Comparison of ENCODE assay signal across 23 mouse cellular contexts in genomic region chr13:119649699-119650046, GRCm38 (mm10). TPM values are rescaled to one million over a fixed set of nuclear protein-coding genes. Genes with fewer than 3 reads are reported as not detected.
A peak's percentile ranks its signal among the peaks of the same experiment; 100 is the strongest.
DNase-seq lines count a peak whose midpoint lies in the region; ATAC-seq and TF ChIP-seq lines count a peak whose summit lies in the region.
"Had no signal": no experiment of that assay in that cellular context is flagged by ENCODE, and none has a peak within 500 bp of the region (broad histone marks: within the 10 kb centered on the region; RNA-seq: fewer than 3 reads in every experiment).

No protein-coding gene starts in this region.

- no peaks in the 10 kb centered on the region for H3K36me3 ChIP-seq in forebrain, embryonic 14.5 days (ENCODE audit: control insufficient read depth, insufficient read depth, low read length)
- H3K36me3 ChIP-seq in forebrain, embryonic 16.5 days (ENCODE audit: control insufficient read depth, insufficient read depth), result no peaks in the 10 kb centered on the region
- H3K36me3 ChIP-seq in midbrain, postnatal 0 days (ENCODE audit: insufficient read depth, low read length), result no peaks in the 10 kb centered on the region
- H3K36me3 ChIP-seq: midbrain, embryonic 12.5 days; neural tube, embryonic 12.5 days had no signal

- H3K27ac ChIP-seq in layer of hippocampus, adult 2 months, result peak overlapping the region; percentile 79
- peak overlapping the region; percentile 29; the same call in 1 of the 2 replicates for H3K27ac ChIP-seq in forebrain, embryonic 14.5 days (ENCODE audit: low read depth, low read length)
- peak overlapping the region; percentile 31; the same call in 1 of the 2 replicates for H3K27ac ChIP-seq in forebrain, embryonic 16.5 days (ENCODE audit: low read length)
- peak overlapping the region; percentile 34; the same call in 1 of the 2 replicates for H3K27ac ChIP-seq in midbrain, postnatal 0 days (ENCODE audit: low read depth, low read length)
- H3K27ac ChIP-seq: gastrocnemius, adult 2 months; midbrain, embryonic 12.5 days; neural tube, embryonic 12.5 days had no signal

- intact Hi-C loops in heart, postnatal 10 days (cut with DNase I), result no loop called here

- peak overlapping the region; percentile 13; the same call in 1 of the 2 replicates for H3K4me2 ChIP-seq in forebrain, embryonic 14.5 days (ENCODE audit: low read length)
- no peak overlapping the region for H3K4me2 ChIP-seq in forebrain, embryonic 16.5 days (ENCODE audit: low read length)
- peak overlapping the region; percentile 26 for H3K4me2 ChIP-seq in midbrain, postnatal 0 days (ENCODE audit: low read depth, low read length, poor library complexity, severe bottlenecking)
- H3K4me2 ChIP-seq: midbrain, embryonic 12.5 days; neural tube, embryonic 12.5 days had no signal

- H3K9ac ChIP-seq in forebrain, embryonic 14.5 days (ENCODE audit: low read length), result peak overlapping the region; percentile 26
- H3K9ac ChIP-seq in forebrain, embryonic 16.5 days (replicated peaks; ENCODE audit: low read depth, low read length), result no peak overlapping the region
- H3K9ac ChIP-seq in midbrain, postnatal 0 days (replicated peaks; ENCODE audit: low read length, poor library complexity, severe bottlenecking), result no peak overlapping the region
- H3K9ac ChIP-seq: midbrain, embryonic 12.5 days; neural tube, embryonic 12.5 days had no signal

- no peaks in the 10 kb centered on the region for H3K4me1 ChIP-seq in forebrain, embryonic 14.5 days (ENCODE audit: control insufficient read depth, insufficient read depth, low read length)
- H3K4me1 ChIP-seq in forebrain, embryonic 16.5 days (replicated peaks; ENCODE audit: control insufficient read depth, insufficient read depth, low read length), result peaks cover 3% of the 10 kb centered on the region; the same call in 1 of the 2 replicates
- no peaks in the 10 kb centered on the region for H3K4me1 ChIP-seq in midbrain, postnatal 0 days (ENCODE audit: insufficient read depth, low read length)
- H3K4me1 ChIP-seq: midbrain, embryonic 12.5 days; neural tube, embryonic 12.5 days had no signal

- no peak overlapping the region; the same call in 1 of the 2 replicates for H3K4me3 ChIP-seq in layer of hippocampus, adult 2 months
- no peak overlapping the region for H3K4me3 ChIP-seq in forebrain, embryonic 14.5 days (ENCODE audit: low read depth, low read length)
- no peak overlapping the region for H3K4me3 ChIP-seq in forebrain, embryonic 16.5 days (replicated peaks; ENCODE audit: low read length)
- no peak overlapping the region for H3K4me3 ChIP-seq in midbrain, postnatal 0 days (ENCODE audit: low read depth, low read length)
- H3K4me3 ChIP-seq: gastrocnemius, adult 2 months; midbrain, embryonic 12.5 days; neural tube, embryonic 12.5 days had no signal

- no peak for TF ChIP-seq CTCF in layer of hippocampus, adult 2 months (conservative IDR thresholded peaks at IDR 0.05)
- no peak for TF ChIP-seq CTCF in midbrain, postnatal 0 days (IDR thresholded peaks at IDR 0.05)

- no peak for DNase-seq in layer of hippocampus, adult 2 months (ENCODE audit: low spot score in 2 of 2)
- no peak for DNase-seq in layer of hippocampus, adult 11-12 months (ENCODE audit: low spot score)
- DNase-seq in forebrain, embryonic 14.5 days (ENCODE audit: low spot score), result no peak
- no peak for DNase-seq in midbrain, postnatal 0 days (ENCODE audit: low spot score)
- DNase-seq in urinary bladder, postnatal 10 days (ENCODE audit: low spot score), result no peak
- no peak for DNase-seq in heart, postnatal 10 days
- DNase-seq: adrenal gland, postnatal 36 days; cerebellum, adult 8-10 months; gastrocnemius, adult 2 months; kidney, adult 11 months; left cerebral cortex, postnatal 4 days; lung, adult 2 months; lung, postnatal 36 days; thymus, postnatal 14 days had no signal

- 0 out of 2 replicates have a peak, but pooled peaks have one; percentile 32 for ATAC-seq in forebrain, embryonic 14.5 days
- no peak; the same call in 1 of the 2 replicates for ATAC-seq in forebrain, embryonic 16.5 days
- ATAC-seq in midbrain, postnatal 0 days (ENCODE audit: low FRiP score), result no peak

- WGBS in forebrain, embryonic 14.5 days, result 74% methylated on average over 1 of the region's 1 CpGs
- WGBS in forebrain, embryonic 16.5 days, result 74% methylated on average over 1 of the region's 1 CpGs
- 63% methylated on average over 1 of the region's 1 CpGs for WGBS in midbrain, postnatal 0 days

- H3K9me3 ChIP-seq in forebrain, embryonic 14.5 days (replicated peaks; ENCODE audit: control insufficient read depth, low read length), result no peaks in the 10 kb centered on the region
- H3K9me3 ChIP-seq in forebrain, embryonic 16.5 days (ENCODE audit: control insufficient read depth, low read length), result no peaks in the 10 kb centered on the region
- no peaks in the 10 kb centered on the region for H3K9me3 ChIP-seq in midbrain, postnatal 0 days (ENCODE audit: low read length)
- H3K9me3 ChIP-seq: midbrain, embryonic 12.5 days; neural tube, embryonic 12.5 days had no signal

- no peaks in the 10 kb centered on the region for H3K27me3 ChIP-seq in forebrain, embryonic 14.5 days (replicated peaks; ENCODE audit: control insufficient read depth, insufficient read depth, low read length)
- no peaks in the 10 kb centered on the region for H3K27me3 ChIP-seq in forebrain, embryonic 16.5 days (replicated peaks; ENCODE audit: control insufficient read depth, insufficient read depth, low read length)
- H3K27me3 ChIP-seq in midbrain, postnatal 0 days (ENCODE audit: insufficient read depth, low read length), result no peaks in the 10 kb centered on the region
- H3K27me3 ChIP-seq: midbrain, embryonic 12.5 days; neural tube, embryonic 12.5 days had no signal

RNA-seq across cellular contexts. Expression of gene Ccl28, which starts 26.1 kb away (rescaled TPM):
- 1 to 10 TPM; 1.6 to 1.7 TPM for total RNA-seq in layer of hippocampus, adult 2 months (2021)
- polyA plus RNA-seq in forebrain, embryonic 14.5 days (2014; fragmentation: Nextera tagmentation; extraction: Ambion mirVana), result 0.14 and 0.31 TPM in 2 replicates
- 0.10 and 0.13 TPM in 2 replicates for polyA plus RNA-seq in forebrain, embryonic 16.5 days (2015; fragmentation: Nextera tagmentation; extraction: Ambion mirVana)
- total RNA-seq in midbrain, postnatal 0 days (2014; rRNA removed), result 2.9 and 3.4 TPM in 2 replicates
- polyA plus RNA-seq in midbrain, postnatal 0 days (2015; fragmentation: Nextera tagmentation; extraction: Ambion mirVana), result 0.34 and 0.41 TPM in 2 replicates
- under 1 TPM in 1 of 2 experiments, not detected in 1; 0.20 TPM for total RNA-seq in heart, postnatal 10 days (2021)
- total RNA-seq: ES-E14; granulocyte monocyte progenitor cell, adult 5-6 weeks had no signal
- polyA plus RNA-seq: embryonic facial prominence, embryonic 14.5 days; heart, embryonic 14.5 days; liver, adult 2 months; spleen, adult 2 months had no signal

RNA-seq across cellular contexts. Expression of gene Hmgcs1, which starts 40.5 kb away (rescaled TPM):
- total RNA-seq in layer of hippocampus, adult 2 months (2021), result 100 to 1,000 TPM; 192 to 193 TPM
- 311 and 398 TPM in 2 replicates for polyA plus RNA-seq in forebrain, embryonic 14.5 days (2014; fragmentation: Nextera tagmentation; extraction: Ambion mirVana)
- 461 and 470 TPM in 2 replicates for polyA plus RNA-seq in forebrain, embryonic 16.5 days (2015; fragmentation: Nextera tagmentation; extraction: Ambion mirVana)
- 291 and 374 TPM in 2 replicates for total RNA-seq in midbrain, postnatal 0 days (2014; rRNA removed)
- polyA plus RNA-seq in midbrain, postnatal 0 days (2015; fragmentation: Nextera tagmentation; extraction: Ambion mirVana), result 416 and 428 TPM in 2 replicates
- 10 to 100 TPM; 71.1 to 73.3 TPM for total RNA-seq in heart, postnatal 10 days (2021)

Comparison
In these comparisons a context has a peak if more than half of its experiments do, and no peak if none do; other contexts are left out.
1. H3K27ac ChIP-seq: peak in every context shown above with its lines; median percentile 79 in layer of hippocampus, adult 2 months; 34 in midbrain, postnatal 0 days; 31 in forebrain, embryonic 16.5 days; 29 in forebrain, embryonic 14.5 days.